Mouse (Mus musculus) heart, embryonic 13.5 days (tissue): ENCODE measurements at regions not wholly inside any gene's neighbourhood (a gene's known extent, or its start where the extent isn't known, plus 50 kb on each side); places are given as distances from the start of the nearest gene placed in this dataset.

Experiments
- ATAC-seq: fragments of 200-750 bp; cut with Nextera tagmentation; 2 replicates; pipeline ENCODE4 v1.8.0; 2017; ENCODE audit warnings: moderate TSS enrichment; ENCODE audit not compliant: insufficient number of reproducible peaks, low FRiP score, low TSS enrichment; ENCODE audit errors: extremely low read depth
- H3K27ac ChIP-seq: fragments of 300-500 bp; sonication (generic); replicated peaks from 2 replicates; pipeline ENCODE4 v1.5.1; 2015; ENCODE audit warnings: moderate library complexity, mild to moderate bottlenecking, inconsistent platforms
- H3K27me3 ChIP-seq: fragments of 300-500 bp; sonication (generic); replicated peaks from 2 replicates; pipeline ENCODE4 v1.6.1; 2015; ENCODE audit warnings: mild to moderate bottlenecking, inconsistent platforms
- H3K36me3 ChIP-seq: fragments of 300-500 bp; sonication (generic); 2 replicates; pipeline ENCODE4 v1.6.1; 2015; ENCODE audit warnings: mild to moderate bottlenecking, inconsistent platforms
- H3K4me1 ChIP-seq: fragments of 300-500 bp; sonication (generic); 2 replicates; pipeline ENCODE4 v1.6.1; 2015; ENCODE audit warnings: inconsistent platforms
- H3K4me2 ChIP-seq: fragments of 300-500 bp; sonication (generic); 2 replicates; pipeline ENCODE4 v1.6.1; 2015; ENCODE audit warnings: inconsistent platforms, mild to moderate bottlenecking, moderate library complexity
- H3K4me3 ChIP-seq: fragments of 300-500 bp; sonication (generic); 2 replicates; pipeline ENCODE4 v1.5.1; 2015; ENCODE audit warnings: moderate library complexity, mild to moderate bottlenecking, inconsistent platforms
- H3K9ac ChIP-seq: fragments of 300-500 bp; sonication (generic); 2 replicates; pipeline ENCODE4 v1.6.1; 2015; ENCODE audit warnings: inconsistent platforms, mild to moderate bottlenecking, moderate library complexity
- H3K9me3 ChIP-seq: fragments of 300-500 bp; sonication (generic); 2 replicates; pipeline ENCODE4 v1.6.1; 2016; ENCODE audit warnings: inconsistent platforms
- WGBS: fragments of 180-500 bp; shearing (Covaris S2); methylation state at CpG from one replicate; pipeline ENCODE4 v1.1.7; 2015; ENCODE audit warnings: mixed read lengths; 5-methylcytosine and 5-hydroxymethylcytosine counted together

- Histone ChIP-seq H3K27ac (no peak overlapping the region), H3K4me3 (no peak overlapping the region), H3K4me2 (no peak overlapping the region), H3K36me3 (no peaks in the 10 kb centered on the region), H3K4me1 (peaks cover 12% of the 10 kb centered on the region), H3K9me3 (no peaks in the 10 kb centered on the region), H3K9ac (no peak overlapping the region), H3K27me3 (no peaks in the 10 kb centered on the region)
- ATAC-seq: no peak
- WGBS: 59% methylated on average over 7 of the region's 7 CpGs
These were observed 85.1 kb downstream of the Pdgfa start for GRCm38 (mm10) chr5:138911769-138912710.

- no peak for ATAC-seq
- H3K27ac ChIP-seq: no peak overlapping the region
- no peaks in the 10 kb centered on the region for H3K27me3 ChIP-seq
- no peak overlapping the region for H3K4me2 ChIP-seq
- H3K4me1 ChIP-seq: peaks cover 12% of the 10 kb centered on the region
- H3K9me3 ChIP-seq: no peaks in the 10 kb centered on the region
- H3K4me3 ChIP-seq: no peak overlapping the region
- no peak overlapping the region for H3K9ac ChIP-seq
- no peaks in the 10 kb centered on the region for H3K36me3 ChIP-seq
- 41% methylated on average over 7 of the region's 7 CpGs for WGBS
These were observed 84.5 kb downstream of the Pdgfa start for GRCm38 (mm10) chr5:138912711-138913105.

GRCm38 (mm10) chr5:138915068-138915467, 82.1 kb downstream of the Pdgfa start:
- no peak overlapping the region for H3K27ac ChIP-seq
- no peak overlapping the region for H3K4me2 ChIP-seq
- no peak overlapping the region for H3K9ac ChIP-seq
- no peak overlapping the region for H3K4me3 ChIP-seq
- H3K4me1 ChIP-seq: peaks cover 14% of the 10 kb centered on the region
- no peaks in the 10 kb centered on the region for H3K9me3 ChIP-seq
- no peaks in the 10 kb centered on the region for H3K27me3 ChIP-seq
- WGBS: 36% methylated on average over 5 of the region's 5 CpGs
- no peak for ATAC-seq
- no peaks in the 10 kb centered on the region for H3K36me3 ChIP-seq

GRCm38 (mm10) chr5:138915496-138915895, 81.7 kb downstream of the Pdgfa start:
- H3K27me3 ChIP-seq: no peaks in the 10 kb centered on the region
- no peak for ATAC-seq

DNA sequence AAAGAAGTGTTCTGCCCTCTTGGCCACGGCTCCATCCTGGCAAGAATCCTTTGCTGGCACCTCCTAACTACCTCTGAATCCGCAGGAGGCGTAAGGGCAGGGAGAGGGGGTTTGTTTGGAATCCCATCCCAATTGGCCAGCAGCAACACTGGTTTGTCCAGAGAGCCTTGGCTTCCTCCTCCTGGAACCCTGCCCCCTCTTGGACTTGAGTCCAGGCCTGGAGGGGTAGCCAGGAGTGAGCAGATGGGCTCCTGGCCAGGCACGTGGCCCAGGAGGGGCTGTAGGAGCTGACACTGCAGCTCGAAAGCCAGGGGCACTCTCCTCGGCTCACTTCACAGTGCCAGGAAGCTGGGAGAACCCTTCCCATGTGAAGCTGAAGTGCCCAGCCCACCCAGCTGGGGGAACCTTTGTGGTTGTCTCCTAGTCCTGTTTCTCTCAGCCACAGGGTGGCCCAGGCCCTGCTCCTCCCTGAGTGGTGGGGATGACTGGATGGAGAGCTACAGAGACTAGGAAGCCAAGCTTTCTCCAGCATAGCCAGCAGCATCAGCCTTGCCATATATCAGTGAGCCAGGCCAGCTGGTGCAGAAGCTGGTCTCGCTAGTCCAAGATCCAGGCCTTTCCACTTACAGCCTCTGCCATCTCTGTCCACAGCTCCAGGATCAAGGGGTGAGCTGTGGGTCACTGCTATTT, 76.9 kb downstream of the Pdgfa start:
- H3K4me1 ChIP-seq: peaks cover 6% of the 10 kb centered on the region
- H3K4me3 ChIP-seq: no peak overlapping the region
- no peak overlapping the region for H3K27ac ChIP-seq
- H3K9ac ChIP-seq: no peak overlapping the region
- no peak overlapping the region for H3K4me2 ChIP-seq
- ATAC-seq: no peak
- no peaks in the 10 kb centered on the region for H3K36me3 ChIP-seq
- no peaks in the 10 kb centered on the region; the same call in 1 of the 2 replicates for H3K27me3 ChIP-seq
- H3K9me3 ChIP-seq: no peaks in the 10 kb centered on the region
- 59% methylated on average over 7 of the region's 7 CpGs for whole genome bisulfite sequencing

More at GRCm38 (mm10) chr5:138915496-138915895, 81.7 kb downstream of the Pdgfa start:
- Histone ChIP-seq H3K4me2 (no peak overlapping the region), H3K36me3 (no peaks in the 10 kb centered on the region), H3K27ac (no peak overlapping the region), H3K4me3 (no peak overlapping the region), H3K9me3 (no peaks in the 10 kb centered on the region), H3K9ac (no peak overlapping the region), H3K4me1 (peaks cover 18% of the 10 kb centered on the region)
- 75% methylated on average over 4 of the region's 4 CpGs for WGBS

DNA sequence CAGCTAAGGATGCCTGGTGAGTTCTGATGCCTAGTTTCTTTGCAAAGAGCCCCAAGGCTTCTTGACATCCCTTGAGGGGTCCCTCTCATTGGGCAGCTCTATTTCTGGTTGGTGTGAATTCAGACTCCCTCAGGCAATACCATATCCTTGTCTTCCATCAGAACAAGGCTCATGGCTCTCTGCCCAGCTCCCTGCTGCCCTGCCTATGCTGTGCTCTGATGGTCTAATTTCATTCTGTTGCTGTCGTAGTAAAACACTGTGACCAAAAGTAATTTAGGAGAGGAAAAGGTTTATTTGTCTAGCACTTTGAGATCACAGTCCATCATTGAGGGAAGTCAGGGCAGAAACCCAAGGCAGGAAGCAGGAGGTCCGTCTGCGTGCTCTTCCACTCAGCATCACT, 75.1 kb downstream of the Pdgfa start:
- Histone ChIP-seq H3K4me2 (no peak overlapping the region), H3K36me3 (no peaks in the 10 kb centered on the region), H3K27ac (no peak overlapping the region), H3K4me3 (no peak overlapping the region), H3K9me3 (no peaks in the 10 kb centered on the region), H3K4me1 (peaks cover 6% of the 10 kb centered on the region), H3K9ac (no peak overlapping the region), H3K27me3 (no peaks in the 10 kb centered on the region; the same call in 1 of the 2 replicates)
- 61% methylated on average over 3 of the region's 3 CpGs for WGBS
- no peak for ATAC-seq
